Mouse (Mus musculus): ENCODE results near the gene Foxp1. TPM values are rescaled to one million over a fixed set of nuclear protein-coding genes. Genes with fewer than 3 reads are reported as not detected.

Gene Foxp1
- total RNA-seq, 2 experiments from 2014 or later, result 82.4 to 85.4 TPM

DNA sequence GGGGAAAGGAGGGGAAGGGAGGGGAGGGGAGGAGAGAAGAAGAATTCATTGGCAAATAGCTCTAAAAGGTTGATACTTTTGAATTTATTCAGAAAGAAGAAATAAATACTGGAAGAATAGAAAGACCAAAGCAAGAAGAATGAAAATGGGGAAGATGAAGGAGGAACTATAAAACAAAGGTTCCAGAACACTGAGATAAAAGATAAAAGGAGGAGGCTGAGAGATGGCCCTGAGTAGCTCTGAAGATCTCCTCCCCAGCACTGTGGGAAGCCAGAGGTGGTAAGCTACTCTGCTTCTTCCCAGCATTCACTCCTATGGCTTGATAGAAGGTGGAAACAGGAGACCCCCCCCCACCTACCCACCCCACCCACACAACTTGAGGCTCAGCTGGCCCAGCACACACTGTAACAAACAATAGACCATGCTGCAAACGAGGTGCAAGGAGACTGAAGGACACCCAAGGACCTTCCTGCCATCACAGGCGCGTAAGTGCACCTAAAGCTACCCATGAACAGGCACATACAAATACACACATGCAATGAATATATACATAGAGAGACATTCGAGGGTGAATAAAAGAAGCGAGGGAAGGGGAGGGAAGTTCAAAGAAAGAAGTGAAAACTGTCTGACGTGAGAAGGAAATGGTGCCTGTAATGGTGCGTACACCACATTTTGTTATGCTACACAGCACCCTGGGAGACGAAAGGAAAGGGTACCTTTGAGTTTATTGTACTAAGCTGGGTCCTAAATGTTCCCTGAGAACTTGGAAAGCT is 200.2 kb downstream of the Foxp1 start:
- no peak for DNase-seq

DNA sequence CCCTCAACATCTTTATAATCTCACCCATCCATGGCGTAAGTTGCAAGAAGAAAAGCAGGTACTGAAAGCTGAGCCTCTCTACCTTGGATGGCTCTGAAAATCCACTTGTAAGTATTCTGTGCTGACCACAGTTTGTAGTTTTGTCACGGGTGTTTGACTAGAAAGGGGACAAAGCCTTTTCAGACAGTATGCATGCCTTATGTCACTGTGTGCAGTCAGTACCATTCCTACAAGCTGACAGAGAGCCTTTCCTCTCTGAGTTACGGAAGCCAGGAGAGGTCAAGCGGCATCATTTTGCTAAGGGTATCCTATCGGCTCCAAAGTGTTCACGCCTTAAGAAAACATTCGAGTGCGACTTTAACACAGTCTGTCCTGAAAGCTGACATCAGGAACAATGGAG is 202.1 kb downstream of the Foxp1 start:
- DNase-seq, result no peak

DNA sequence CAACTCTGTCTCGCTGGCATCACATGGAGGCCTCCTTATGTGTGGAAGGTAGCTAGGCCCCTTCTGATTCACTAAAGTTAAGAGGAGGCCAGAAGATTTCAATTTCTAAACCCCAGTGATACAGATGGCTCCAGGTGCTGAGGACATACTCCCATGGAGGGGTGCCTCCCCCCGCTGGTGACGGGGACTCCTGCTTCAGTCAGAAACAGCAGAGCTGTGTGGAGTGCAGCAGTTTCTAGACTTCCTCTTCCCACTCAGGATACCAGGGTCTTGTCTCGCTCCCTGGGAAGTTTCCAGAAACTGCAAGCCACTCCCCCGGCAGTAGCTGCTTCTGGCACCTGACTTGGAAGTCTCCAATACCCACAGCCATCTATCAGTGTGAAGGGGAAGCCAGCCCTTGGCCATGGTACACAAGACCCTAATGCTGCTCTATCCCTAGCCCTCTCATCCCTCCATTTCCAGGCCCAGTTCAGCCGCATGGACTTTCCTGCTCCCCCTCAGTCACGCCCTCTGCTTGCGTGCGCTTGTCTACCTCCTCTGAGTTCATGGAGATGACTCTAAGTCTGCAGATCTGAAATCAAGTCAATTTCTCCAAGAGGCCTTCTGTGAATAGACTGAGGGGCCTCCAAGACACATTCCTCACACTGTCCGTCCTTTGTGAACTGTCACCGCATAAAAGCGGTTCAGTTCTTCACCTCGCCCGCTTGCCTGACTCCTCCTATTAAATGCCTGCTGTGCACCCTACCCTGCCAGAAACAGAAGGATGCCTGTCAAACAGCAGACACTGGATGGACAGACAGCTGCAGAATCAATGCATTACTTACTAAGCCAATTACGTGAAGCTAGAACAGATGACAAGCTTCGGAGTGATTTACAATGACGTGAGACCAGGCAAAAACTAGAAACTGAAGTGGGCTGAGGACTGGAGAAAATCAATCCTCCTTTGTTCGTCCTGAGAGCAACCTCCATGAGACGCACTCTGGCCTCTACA is 202.8 kb downstream of the Foxp1 start:
- DNase-seq, result no peak

DNA sequence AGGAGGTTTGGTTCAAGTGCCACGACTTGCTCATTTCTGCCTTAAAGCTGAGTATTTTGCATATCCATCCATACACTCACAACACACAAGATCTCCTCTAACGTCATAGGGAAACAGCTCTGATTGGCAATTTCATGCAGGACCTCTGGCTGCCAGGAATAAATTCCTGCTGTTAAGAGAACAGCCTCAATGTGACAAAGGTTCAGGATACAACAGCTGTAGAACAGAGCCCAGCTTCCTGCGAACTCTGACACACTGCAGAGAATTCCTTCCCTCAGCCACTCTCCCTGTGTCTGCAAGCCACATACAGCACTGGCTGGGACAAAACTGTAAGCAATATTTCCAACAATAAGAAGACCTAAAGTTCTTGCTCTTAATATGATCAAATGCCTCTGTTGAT is 207.8 kb downstream of the Foxp1 start:
- DNase-seq, result no peak

DNA sequence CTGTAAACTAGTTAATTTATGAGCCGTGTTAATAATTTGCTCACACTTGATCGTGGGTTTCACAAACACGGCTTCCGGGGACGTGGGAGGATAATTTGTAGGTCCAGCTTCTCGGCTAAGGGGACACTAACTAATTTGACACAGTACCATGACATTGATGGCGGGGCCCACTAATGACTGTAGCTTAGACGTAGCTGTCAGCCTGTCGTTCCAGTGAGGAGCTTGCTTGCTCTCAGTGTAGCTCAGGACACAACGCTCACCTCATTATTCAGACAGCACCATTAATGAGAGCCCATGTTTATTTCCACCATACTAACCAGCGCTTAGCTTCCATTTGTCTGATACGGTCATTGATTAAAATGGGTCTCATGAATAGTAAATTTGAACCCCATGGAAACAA is 212.0 kb downstream of the Foxp1 start:
- DNase-seq, result no peak

DNA sequence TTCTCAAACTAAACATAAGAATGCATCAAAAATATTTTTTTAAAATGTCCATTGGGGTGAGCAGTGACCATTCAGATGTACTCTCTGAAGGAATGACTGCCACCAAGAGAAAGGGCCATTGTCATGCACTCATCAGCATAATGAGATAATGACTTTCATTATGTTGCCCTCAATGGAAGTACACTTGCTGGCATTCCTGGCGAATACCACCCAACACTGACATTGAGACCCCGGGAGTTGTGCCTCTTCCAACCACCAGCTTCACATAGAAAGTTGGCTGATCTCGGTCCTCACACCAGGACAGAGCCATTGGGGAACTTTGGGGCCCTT is 212.4 kb downstream of the Foxp1 start:
- no peak for DNase-seq

DNA sequence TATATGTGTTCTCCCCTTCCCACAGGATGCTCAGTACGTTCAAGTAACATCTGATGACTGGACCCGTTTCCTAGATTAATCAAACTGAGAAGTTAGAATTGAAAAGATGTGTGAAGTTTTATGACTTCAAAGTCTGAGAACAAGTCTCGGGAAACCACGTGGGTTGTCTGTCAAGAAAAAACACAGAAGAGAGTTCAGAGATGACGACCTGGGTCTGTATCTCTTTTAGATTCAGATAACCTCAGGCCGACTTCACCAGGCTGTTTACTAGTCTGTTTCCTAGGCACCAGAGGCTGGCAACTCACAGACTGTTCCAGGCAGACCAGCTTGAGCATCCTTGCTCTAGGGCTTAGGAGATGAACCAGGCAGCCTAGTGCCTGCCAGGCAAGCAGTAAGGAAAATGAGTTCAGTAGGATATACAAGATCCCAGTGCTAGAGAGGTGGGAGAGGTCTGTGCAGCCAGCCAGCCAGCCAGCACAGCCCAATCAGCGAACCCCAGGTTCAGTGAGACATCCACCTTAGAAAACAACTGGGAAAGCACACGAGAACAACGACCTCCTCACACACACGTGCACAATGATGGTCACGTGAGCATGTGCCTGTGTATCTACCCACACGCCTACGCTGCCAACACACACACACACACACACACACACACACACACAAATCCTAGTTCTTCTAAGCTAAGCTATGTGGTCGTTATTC is 212.9 kb downstream of the Foxp1 start:
- DNase-seq, result no peak

DNA sequence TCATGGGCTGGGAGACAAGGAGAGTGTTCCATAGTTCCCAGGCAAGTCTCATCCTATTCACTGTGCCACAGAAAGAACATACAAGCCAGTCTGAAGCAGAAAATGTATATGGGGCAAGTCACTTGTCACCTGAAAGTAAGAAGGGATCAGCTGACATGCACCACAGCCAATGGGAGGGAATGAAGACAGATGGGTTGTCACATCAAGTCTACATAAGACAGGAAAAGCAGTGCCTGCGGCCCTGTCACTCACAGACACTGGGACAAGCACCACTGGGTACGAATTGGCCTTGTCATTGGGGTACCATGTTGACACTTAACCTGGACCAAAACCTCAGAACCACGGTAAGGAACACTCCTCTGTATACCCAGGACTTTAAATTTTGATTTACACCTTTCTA is 216.8 kb downstream of the Foxp1 start:
- DNase-seq, result no peak

DNA sequence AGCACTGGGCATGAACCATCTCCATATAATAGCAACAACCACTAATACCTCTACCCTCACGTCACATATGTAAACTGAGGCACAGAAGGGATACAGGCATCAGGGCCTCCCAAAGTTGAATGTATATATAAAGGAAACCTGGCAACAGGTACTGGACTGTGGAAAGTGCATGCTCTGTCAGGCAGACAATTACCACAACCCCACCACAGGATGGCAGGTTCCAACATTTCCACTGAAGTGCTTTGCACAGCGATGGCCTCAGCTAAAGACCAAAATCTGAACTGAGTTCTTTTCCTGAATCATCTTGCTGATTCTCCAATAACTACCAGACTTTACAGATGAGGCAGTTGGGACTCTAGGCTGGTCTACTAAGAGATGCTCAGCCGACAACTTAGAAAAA is 217.3 kb downstream of the Foxp1 start:
- no peak for DNase-seq

DNA sequence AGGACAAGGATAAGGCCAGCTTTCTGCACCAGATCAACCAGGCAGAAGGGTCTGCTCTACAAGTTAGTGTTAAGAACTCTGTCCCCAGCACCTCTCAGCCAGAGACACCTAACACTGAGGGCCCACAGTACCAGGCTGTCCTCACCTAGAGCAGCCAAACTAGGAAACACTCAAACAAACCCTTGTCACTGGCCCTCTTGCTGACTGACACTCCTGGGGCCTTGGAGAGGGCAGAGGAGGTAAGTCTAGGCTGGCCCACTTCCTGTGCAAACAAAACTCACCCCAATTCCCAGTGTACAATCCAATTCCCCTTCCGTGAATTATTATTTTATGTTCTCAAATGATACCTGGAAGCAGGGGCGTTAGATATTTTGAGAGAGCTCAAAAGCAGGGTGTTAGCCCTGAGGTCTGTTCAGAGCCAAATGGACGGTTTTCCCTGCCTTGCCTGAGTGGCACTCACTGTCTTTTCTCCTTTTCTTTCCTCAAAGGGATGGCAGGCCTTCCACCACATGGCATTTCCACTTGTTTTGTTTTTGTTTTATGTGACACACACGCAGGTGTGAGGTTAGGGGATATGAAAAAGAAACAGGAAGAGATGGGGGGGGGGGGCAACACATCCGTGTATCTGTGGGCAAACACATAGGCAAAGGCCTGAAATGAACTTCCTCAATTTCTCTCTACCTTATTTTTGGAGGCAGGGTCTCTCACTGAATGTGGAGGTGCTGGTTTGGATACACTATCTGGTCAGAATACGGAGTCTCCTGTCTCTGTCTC is 219.7 kb downstream of the Foxp1 start:
- DNase-seq, result no peak

DNA sequence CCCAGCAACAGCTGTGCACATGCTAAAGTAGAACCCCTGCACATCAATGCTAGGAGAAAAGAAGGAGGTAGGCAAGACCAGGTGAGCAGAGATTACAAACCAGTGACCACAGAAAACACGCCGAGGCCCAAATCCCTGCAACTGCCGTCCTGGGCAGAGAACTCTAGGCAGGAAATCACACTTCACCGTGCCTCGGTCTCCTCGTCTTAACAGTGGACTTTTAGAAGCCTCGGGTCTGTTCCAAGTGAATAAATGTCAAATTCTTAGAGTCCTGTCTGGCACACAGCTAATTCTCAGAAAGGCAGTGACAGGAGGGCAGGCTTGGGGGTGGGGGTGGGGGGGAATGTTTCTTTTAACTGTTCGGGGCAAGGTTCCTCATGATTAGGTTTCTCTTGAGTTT is 220.6 kb downstream of the Foxp1 start:
- DNase-seq, result no peak

DNA sequence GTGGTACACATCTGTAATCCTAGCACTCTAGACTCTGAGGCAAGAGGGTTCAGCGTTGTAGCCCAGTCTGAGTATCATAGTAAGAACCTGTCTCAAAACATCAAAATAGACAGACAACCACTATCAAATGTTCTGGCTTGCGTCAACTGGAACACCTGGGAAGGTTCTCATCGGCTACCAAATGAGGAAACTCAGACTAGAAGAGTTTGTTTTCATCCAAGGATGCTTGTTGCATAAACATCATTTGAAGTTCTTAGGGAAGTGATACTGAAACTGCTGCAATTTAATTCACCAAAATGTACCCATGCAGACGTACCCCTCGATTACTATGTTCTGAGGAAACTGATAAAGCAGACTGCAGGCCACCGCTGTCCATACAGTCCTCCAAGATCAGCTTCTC is 222.3 kb downstream of the Foxp1 start:
- DNase-seq, result no peak

DNA sequence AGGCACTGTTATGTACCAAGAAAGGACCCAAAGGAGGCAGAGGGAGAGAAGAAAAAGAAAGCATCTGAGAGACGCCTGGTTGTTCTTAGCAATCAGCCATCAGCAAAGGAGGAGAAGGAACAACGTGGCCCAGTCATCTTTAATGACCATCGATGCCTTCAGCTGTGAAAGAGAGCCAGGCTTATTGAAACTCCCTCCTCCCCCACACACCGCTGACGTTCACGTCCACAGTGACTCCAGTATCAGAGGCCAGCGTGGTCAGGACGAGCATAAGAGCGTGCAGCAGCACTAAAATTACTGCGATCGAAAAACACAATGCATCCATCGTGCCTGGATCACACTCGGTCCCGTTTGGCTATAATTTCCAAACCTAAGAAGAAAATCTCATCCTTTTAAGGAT is 223.3 kb downstream of the Foxp1 start:
- no peak for DNase-seq

DNA sequence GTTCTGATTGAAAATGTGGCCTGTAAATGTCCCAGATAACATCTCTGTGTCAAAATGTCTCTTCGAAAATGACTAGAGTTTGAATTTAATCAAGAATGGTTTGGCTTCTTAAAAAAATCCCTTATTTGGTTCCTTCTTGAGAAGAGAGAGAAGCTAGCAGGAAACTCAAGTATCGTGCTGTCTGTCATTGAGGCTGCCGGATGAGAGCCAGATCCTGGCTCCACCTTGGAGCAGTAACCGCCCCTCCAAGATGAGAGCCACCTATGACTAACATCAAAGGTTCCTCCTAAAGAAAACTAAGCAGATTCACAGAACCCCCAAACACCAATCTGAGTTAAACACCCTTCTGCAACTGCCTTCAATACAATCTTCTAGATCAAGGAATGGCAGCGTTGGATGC is 225.0 kb downstream of the Foxp1 start:
- no peak for DNase-seq

DNA sequence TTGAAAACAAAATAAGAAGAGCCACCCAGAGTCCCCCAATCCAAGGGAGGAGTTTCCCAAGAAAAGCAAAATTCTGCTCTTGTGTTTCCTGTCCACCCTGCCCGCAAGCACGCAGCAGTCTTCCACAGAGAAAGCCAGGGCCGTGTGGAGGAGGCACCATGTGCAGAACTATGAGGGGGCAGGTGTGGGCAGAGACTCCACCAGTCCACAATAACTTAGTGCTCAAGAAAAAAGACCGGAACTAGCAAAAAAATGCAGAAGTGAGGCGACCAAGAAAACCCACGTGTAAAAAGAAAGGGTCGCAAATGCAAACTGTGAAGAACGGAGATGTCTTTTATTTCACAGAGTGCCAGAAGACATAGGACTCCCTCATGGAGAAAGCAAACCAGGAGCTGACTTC is 227.0 kb downstream of the Foxp1 start:
- no peak for DNase-seq

DNA sequence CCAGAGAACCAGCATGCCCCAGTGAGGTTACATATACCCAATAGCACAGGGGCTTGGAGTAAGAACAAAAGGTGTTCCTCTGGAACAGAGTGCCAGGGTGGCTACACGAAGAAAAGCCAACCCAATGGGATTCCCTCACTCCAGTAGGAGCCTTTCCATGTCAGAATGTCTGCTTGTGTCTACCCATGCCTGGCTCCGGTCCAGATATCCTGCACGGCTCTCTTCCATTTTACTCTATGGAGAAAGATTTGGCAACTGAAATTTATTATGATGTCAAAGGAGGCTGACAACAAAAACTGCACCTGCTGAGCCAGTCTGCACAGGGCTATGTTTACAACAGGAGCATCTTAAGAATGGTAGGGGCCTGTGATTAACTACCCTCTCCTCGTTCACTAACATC is 233.3 kb downstream of the Foxp1 start:
- no peak for DNase-seq

DNA sequence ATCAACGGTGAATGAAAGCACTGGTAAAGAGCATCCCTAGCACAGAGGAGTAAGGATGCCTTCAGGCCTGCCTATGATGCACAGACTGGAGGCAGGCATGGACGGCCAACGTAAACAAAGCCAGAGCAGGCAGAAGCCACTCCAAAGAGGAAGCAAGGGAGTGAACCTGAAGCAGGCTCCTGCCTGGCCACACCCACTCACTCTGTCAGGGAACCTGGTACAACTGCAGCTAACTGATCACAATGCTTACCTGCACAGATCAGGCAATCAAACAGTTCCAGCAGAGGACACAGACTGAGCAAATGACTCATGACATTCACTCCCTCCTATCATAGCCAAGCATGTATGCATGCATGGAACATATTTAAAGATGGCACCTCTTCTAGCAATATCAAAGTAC is 237.5 kb downstream of the Foxp1 start:
- DNase-seq, result no peak

DNA sequence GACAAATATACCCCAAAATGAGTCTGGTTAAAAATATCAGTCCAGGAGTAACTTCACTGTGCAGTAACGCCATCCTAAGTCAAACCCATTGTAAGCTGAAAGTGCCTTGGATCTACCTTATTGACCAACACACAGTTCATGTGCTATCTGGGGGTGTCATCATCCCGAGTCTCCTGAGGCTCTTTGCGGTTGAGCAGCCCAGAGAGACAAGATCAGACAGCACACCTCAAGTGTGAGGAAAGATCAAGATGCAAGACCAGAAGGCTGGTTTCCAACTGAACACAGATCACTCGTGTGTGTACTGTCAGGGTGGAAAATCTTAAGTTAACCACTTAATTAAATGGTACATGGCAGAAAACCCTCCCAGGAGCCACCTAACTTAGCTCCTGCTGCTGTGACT is 238.5 kb downstream of the Foxp1 start:
- no peak for DNase-seq

DNA sequence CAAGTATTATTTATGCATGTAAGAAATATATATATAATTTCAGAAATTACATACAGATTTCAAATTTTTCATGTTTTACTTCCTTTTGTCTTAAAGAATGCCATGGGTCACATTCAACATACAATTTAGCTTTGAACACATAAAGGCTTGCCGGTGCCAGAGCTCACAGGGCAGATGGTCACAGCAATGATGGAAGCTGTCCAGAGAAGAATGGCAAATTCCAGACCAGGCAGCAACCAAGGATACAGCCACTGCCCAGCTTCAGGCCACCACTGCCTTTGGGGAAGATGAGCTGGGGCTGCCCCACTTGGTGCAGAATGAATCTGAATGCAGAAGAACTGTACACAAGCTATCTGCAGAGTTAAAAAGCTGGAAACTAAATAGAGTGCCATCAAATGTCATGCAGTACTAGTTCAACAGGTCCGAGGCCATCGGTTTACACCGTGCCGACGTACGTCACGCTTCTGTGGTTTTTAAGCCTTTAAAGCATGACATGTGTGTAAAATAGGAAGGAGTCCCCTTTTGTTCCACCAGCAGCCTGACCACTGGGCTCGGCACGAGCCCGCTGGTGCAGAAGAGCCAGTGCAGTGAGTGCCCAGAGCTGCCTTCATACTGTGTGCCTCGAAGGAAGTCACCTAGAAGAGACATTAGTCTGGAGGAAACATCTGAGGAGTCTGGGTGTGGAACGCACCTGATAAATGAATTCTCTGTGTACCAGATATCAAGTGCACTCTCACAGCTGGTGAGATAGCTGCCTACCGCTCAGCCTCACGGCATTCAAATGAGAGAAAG is 239.5 kb downstream of the Foxp1 start:
- no peak for DNase-seq

DNA sequence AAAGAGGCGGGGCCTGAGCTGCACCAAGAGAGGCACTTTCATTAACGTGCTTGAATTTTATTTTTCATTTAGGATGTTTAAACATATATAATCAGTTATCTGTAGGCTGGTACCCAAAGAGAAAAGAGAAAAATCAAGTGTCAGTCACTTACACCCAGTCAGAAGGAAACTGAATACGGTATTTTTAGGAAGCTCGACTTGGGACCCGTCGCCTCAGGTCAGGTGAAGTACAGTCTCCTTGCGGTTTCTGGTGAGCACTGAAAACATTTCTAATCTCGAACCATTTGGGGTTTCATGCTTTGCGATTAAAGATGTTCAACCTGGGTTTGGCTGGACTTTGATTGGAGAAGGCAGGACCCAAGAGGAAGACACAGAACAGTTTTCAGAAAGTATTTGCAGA is 241.1 kb downstream of the Foxp1 start:
- no peak for DNase-seq

DNA sequence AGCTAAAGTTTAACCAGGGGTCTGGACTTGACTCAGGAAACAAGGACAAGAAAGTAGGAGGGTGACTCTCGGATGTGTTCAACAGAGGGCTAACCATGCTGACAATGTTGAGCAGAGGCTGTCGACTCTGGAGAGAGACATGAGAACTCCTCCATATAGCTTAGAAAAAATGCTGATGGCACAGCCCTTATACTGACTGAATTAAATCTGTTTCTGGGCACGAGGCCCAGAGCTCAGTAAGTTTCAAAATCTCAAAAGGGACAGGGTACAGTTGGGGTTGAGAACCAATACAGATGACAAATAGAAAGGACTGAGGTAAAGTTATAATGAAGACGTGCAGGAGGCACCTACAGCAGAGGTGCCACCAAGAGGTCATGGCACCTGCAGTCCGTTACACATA is 241.9 kb downstream of the Foxp1 start:
- DNase-seq, result no peak

DNA sequence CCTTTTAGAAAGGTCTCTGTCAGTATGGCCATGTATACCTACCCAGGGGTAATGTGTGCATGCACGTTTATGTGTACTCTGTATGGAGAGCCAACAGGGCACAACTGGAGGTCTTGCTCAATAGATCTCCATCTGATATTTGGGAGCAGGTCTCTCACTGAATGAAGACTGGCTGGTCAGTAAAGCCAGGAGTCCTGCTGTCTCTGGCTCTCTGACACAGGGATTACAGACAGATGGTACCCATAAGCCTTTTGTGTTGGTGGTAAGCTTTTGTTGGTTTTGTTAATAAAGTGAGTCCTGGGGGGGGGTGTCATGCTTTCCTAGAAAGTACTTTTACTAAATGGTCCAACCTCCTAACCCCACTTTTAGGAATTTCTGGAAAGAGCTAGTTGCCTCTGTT is 245.3 kb downstream of the Foxp1 start:
- DNase-seq, result no peak

Data from layer of hippocampus, postnatal 36 days (tissue).